24 mouse cellular contexts compared by ENCODE assay signal in genomic region chr9:99127578-99127977, GRCm38 (mm10).
"Had no signal": no experiment of that assay in that cellular context is flagged by ENCODE, and none has a peak within 500 bp of the region (broad histone marks: within the 10 kb centered on the region; RNA-seq: fewer than 3 reads in every experiment).

No protein-coding gene starts in this region.

- H3K4me2 ChIP-seq: heart, embryonic 12.5 days; hindbrain, embryonic 12.5 days; hindbrain, embryonic 14.5 days; intestine, embryonic 15.5 days; liver, embryonic 11.5 days; liver, embryonic 13.5 days had no signal

- ATAC-seq: hindbrain, embryonic 16.5 days; inflammation-experienced regulatory T-cells, adult 6 months; intestine, embryonic 15.5 days; intestine, postnatal 0 days had no signal

- DNase-seq: gastrocnemius, postnatal 14 days; gastrocnemius, postnatal 36 days; heart, adult 11 months; heart, postnatal 10 days; heart, postnatal 4 days; kidney, adult 18-20 months; kidney, adult 8-10 months; kidney, postnatal 10 days; kidney, postnatal 25 days; kidney, postnatal 4 days; layer of hippocampus, adult 9-11 months; liver; liver, embryonic 13.5 days had no signal

- H3K9me3 ChIP-seq: heart, embryonic 10.5 days; heart, embryonic 12.5 days; hindbrain, embryonic 10.5 days; hindbrain, embryonic 12.5 days; intestine, embryonic 15.5 days; liver, embryonic 13.5 days had no signal

- H3K4me3 ChIP-seq: heart, embryonic 10.5 days; heart, embryonic 12.5 days; hindbrain, embryonic 10.5 days; hindbrain, embryonic 12.5 days; intestine, embryonic 15.5 days; left cerebral cortex, adult 2 months; liver, embryonic 13.5 days had no signal

- H3K4me1 ChIP-seq: hindbrain, embryonic 12.5 days; intestine, embryonic 15.5 days had no signal

- H3K27me3 ChIP-seq: heart, embryonic 12.5 days; hindbrain, embryonic 12.5 days; intestine, embryonic 15.5 days; liver, embryonic 13.5 days had no signal

- H3K36me3 ChIP-seq: heart, embryonic 10.5 days; heart, embryonic 12.5 days; hindbrain, embryonic 10.5 days; hindbrain, embryonic 12.5 days; intestine, embryonic 15.5 days had no signal

- H3K9ac ChIP-seq: heart, embryonic 12.5 days; hindbrain, embryonic 12.5 days; hindbrain, embryonic 14.5 days; intestine, embryonic 15.5 days; liver, embryonic 13.5 days had no signal

- H3K27ac ChIP-seq: heart, embryonic 10.5 days; hindbrain, embryonic 10.5 days; hindbrain, embryonic 14.5 days; intestine, embryonic 15.5 days; left cerebral cortex, adult 2 months; liver, embryonic 13.5 days had no signal
